21 mouse cellular contexts compared by ENCODE assay signal in genomic region chr3:28008369-28008768, GRCm38 (mm10).
A peak's percentile ranks its signal among the peaks of the same experiment; 100 is the strongest.
DNase-seq lines count a peak whose midpoint lies in the region; ATAC-seq and TF ChIP-seq lines count a peak whose summit lies in the region.
"Had no signal": no experiment of that assay in that cellular context is flagged by ENCODE, and none has a peak within 500 bp of the region (broad histone marks: within the 10 kb centered on the region; RNA-seq: fewer than 3 reads in every experiment).

No protein-coding gene starts in this region.

- H3K36me3 ChIP-seq in embryonic facial prominence, embryonic 14.5 days (ENCODE audit: control insufficient read depth, insufficient read depth, low read length): no peaks in the 10 kb centered on the region
- H3K36me3 ChIP-seq in limb, embryonic 14.5 days (ENCODE audit: control insufficient read depth, insufficient read depth, low read length): no peaks in the 10 kb centered on the region
- no peaks in the 10 kb centered on the region for H3K36me3 ChIP-seq in neural tube, embryonic 15.5 days
- H3K36me3 ChIP-seq: G1E; liver, embryonic 12.5 days; lung, embryonic 15.5 days; midbrain, embryonic 12.5 days; neural tube, embryonic 13.5 days had no signal

- peak; percentile 75 for DNase-seq in urinary bladder, postnatal 14 days (ENCODE audit: low spot score)
- DNase-seq in urinary bladder, postnatal 25 days (ENCODE audit: low spot score): no peak
- DNase-seq in embryonic facial prominence, embryonic 14.5 days (ENCODE audit: low spot score): peak; percentile 90
- peak; percentile 56 for DNase-seq in limb, embryonic 14.5 days (ENCODE audit: low spot score)
- no peak for DNase-seq in heart, postnatal 36 days
- DNase-seq in retina, postnatal 1 day: no peak
- DNase-seq: cerebellum, postnatal 36 days; heart, postnatal 14 days; right cerebral cortex, postnatal 4 days; thymus, adult 2 months had no signal

- no peaks in the 10 kb centered on the region for H3K9me3 ChIP-seq in embryonic facial prominence, embryonic 14.5 days (ENCODE audit: control insufficient read depth, low read length)
- H3K9me3 ChIP-seq in limb, embryonic 14.5 days (ENCODE audit: control insufficient read depth, low read length): no peaks in the 10 kb centered on the region
- H3K9me3 ChIP-seq in neural tube, embryonic 15.5 days (replicated peaks): no peaks in the 10 kb centered on the region
- H3K9me3 ChIP-seq: forebrain, embryonic 13.5 days; G1E; liver, embryonic 12.5 days; lung, embryonic 15.5 days; midbrain, embryonic 12.5 days; neural tube, embryonic 13.5 days had no signal

- no peak overlapping the region for H3K9ac ChIP-seq in embryonic facial prominence, embryonic 14.5 days (ENCODE audit: low read depth, low read length)
- H3K9ac ChIP-seq in limb, embryonic 14.5 days (ENCODE audit: low read depth, low read length, severe bottlenecking): no peak overlapping the region
- H3K9ac ChIP-seq in neural tube, embryonic 15.5 days (replicated peaks): no peak overlapping the region
- H3K9ac ChIP-seq: forebrain, embryonic 13.5 days; hindbrain, embryonic 14.5 days; liver, embryonic 12.5 days; lung, embryonic 15.5 days; midbrain, embryonic 12.5 days; neural tube, embryonic 13.5 days had no signal

- TF ChIP-seq POLR2A in limb, embryonic 14.5 days (IDR thresholded peaks at IDR 0.05; ENCODE audit: borderline replicate concordance, extremely low read depth, insufficient read depth, insufficient read length): no peak

- peaks cover 2% of the 10 kb centered on the region; the same call in 1 of the 2 replicates for H3K4me1 ChIP-seq in embryonic facial prominence, embryonic 14.5 days (ENCODE audit: control insufficient read depth, insufficient read depth, low read length)
- no peaks in the 10 kb centered on the region for H3K4me1 ChIP-seq in limb, embryonic 14.5 days (ENCODE audit: control insufficient read depth, insufficient read depth, low read length)
- H3K4me1 ChIP-seq in neural tube, embryonic 15.5 days: no peaks in the 10 kb centered on the region
- H3K4me1 ChIP-seq: forebrain, embryonic 13.5 days; liver, embryonic 12.5 days; lung, embryonic 15.5 days; midbrain, embryonic 12.5 days; neural tube, embryonic 13.5 days had no signal

- H3K4me3 ChIP-seq in embryonic facial prominence, embryonic 14.5 days (ENCODE audit: low read depth, low read length): no peak overlapping the region
- no peak overlapping the region for H3K4me3 ChIP-seq in limb, embryonic 14.5 days (replicated peaks; ENCODE audit: low read length)
- H3K4me3 ChIP-seq in neural tube, embryonic 15.5 days (replicated peaks): no peak overlapping the region
- H3K4me3 ChIP-seq: forebrain, embryonic 13.5 days; liver, embryonic 12.5 days; lung, embryonic 15.5 days; midbrain, embryonic 12.5 days; neural tube, embryonic 13.5 days had no signal

- H3K27ac ChIP-seq in embryonic facial prominence, embryonic 14.5 days (replicated peaks; ENCODE audit: low read depth, low read length): peak overlapping the region; percentile 45
- H3K27ac ChIP-seq in limb, embryonic 14.5 days (replicated peaks; ENCODE audit: low read depth, low read length): no peak overlapping the region
- H3K27ac ChIP-seq in neural tube, embryonic 15.5 days (replicated peaks): no peak overlapping the region
- H3K27ac ChIP-seq: forebrain, embryonic 13.5 days; hindbrain, embryonic 14.5 days; liver, embryonic 12.5 days; lung, embryonic 15.5 days; midbrain, embryonic 12.5 days; neural tube, embryonic 13.5 days had no signal

- peak; percentile 87 for ATAC-seq in embryonic facial prominence, embryonic 14.5 days (ENCODE audit: low read depth)
- ATAC-seq in limb, embryonic 14.5 days (ENCODE audit: low FRiP score, low read depth): no peak
- no peak for ATAC-seq in neural tube, embryonic 15.5 days (ENCODE audit: low FRiP score)
- ATAC-seq: CD4-positive, CD25-positive, alpha-beta regulatory T cell, adult 4 months; forebrain, embryonic 13.5 days; intestine, postnatal 0 days; liver, embryonic 12.5 days had no signal

- H3K27me3 ChIP-seq in embryonic facial prominence, embryonic 14.5 days (replicated peaks; ENCODE audit: control insufficient read depth, insufficient read depth, low read length): no peaks in the 10 kb centered on the region
- no peaks in the 10 kb centered on the region for H3K27me3 ChIP-seq in limb, embryonic 14.5 days (ENCODE audit: control insufficient read depth, insufficient read depth, low read length)
- H3K27me3 ChIP-seq in neural tube, embryonic 15.5 days (replicated peaks): no peaks in the 10 kb centered on the region
- H3K27me3 ChIP-seq: forebrain, embryonic 13.5 days; liver, embryonic 12.5 days; lung, embryonic 15.5 days; midbrain, embryonic 12.5 days; neural tube, embryonic 13.5 days had no signal

- WGBS in embryonic facial prominence, embryonic 14.5 days: 46% methylated on average over 4 of the region's 4 CpGs
- WGBS in limb, embryonic 14.5 days: 72% methylated on average over 4 of the region's 4 CpGs
- 86% methylated on average over 4 of the region's 4 CpGs for WGBS in neural tube, embryonic 15.5 days

- H3K4me2 ChIP-seq in embryonic facial prominence, embryonic 14.5 days (ENCODE audit: low read depth, low read length): no peak overlapping the region
- no peak overlapping the region for H3K4me2 ChIP-seq in limb, embryonic 14.5 days (replicated peaks; ENCODE audit: low read depth, low read length, severe bottlenecking)
- H3K4me2 ChIP-seq in neural tube, embryonic 15.5 days: no peak overlapping the region
- H3K4me2 ChIP-seq: forebrain, embryonic 13.5 days; heart, embryonic 11.5 days; hindbrain, embryonic 14.5 days; liver, embryonic 12.5 days; lung, embryonic 15.5 days; midbrain, embryonic 12.5 days; neural tube, embryonic 13.5 days had no signal

- intact Hi-C loops in heart, postnatal 36 days (cut with DNase I): no loop called here

Comparison
In these comparisons a context has a peak if more than half of its experiments do, and no peak if none do; other contexts are left out.
1. DNase-seq: peak in urinary bladder, postnatal 14 days (single experiment), embryonic facial prominence, embryonic 14.5 days (single experiment) and limb, embryonic 14.5 days (single experiment); none in urinary bladder, postnatal 25 days (single experiment), heart, postnatal 36 days (0 of 2) and retina, postnatal 1 day (single experiment).